Mouse (Mus musculus) neural tube, embryonic 11.5 days (tissue): Measurements from ENCODE around the gene Dusp8. TPM values are rescaled to one million over a fixed set of nuclear protein-coding genes. Genes with fewer than 3 reads are reported as not detected.
"Not testable (repeated sequence)": the region's sequence is repeated elsewhere in the genome, so short reads cannot be mapped to it uniquely, and the experiment has no call there.

Source experiments
- ATAC-seq: fragments of 200-750 bp; cut with Nextera tagmentation; 2 replicates; pipeline ENCODE4 v1.8.0; 2017; ENCODE audit warnings: moderate number of reproducible peaks, mild to moderate bottlenecking, moderate TSS enrichment, moderate library complexity; ENCODE audit not compliant: insufficient read depth, low FRiP score, low TSS enrichment
- DNase-seq: peaks from one replicate; pipeline ENCODE4 v3.0.0-alpha.2; 2015; ENCODE audit warnings: low spot score
- H3K27ac ChIP-seq: fragments of 300-500 bp; sonication (generic); 2 replicates; pipeline ENCODE4 v1.5.1; 2014; ENCODE audit warnings: low read depth, mild to moderate bottlenecking, low read length
- H3K27me3 ChIP-seq: fragments of 300-500 bp; sonication (generic); 2 replicates; pipeline ENCODE4 v1.6.1; 2014; ENCODE audit warnings: mild to moderate bottlenecking, low read length, mixed read lengths; ENCODE audit not compliant: control insufficient read depth, insufficient read depth
- H3K36me3 ChIP-seq: fragments of 300-500 bp; sonication (generic); 2 replicates; pipeline ENCODE4 v1.6.1; 2014; ENCODE audit warnings: mild to moderate bottlenecking, low read length, moderate library complexity, mixed read lengths; ENCODE audit not compliant: control insufficient read depth, insufficient read depth
- H3K4me1 ChIP-seq: fragments of 300-500 bp; sonication (generic); 2 replicates; pipeline ENCODE4 v1.6.1; 2014; ENCODE audit warnings: low read length, mixed read lengths; ENCODE audit not compliant: control insufficient read depth, insufficient read depth
- H3K4me2 ChIP-seq: fragments of 300-500 bp; sonication (generic); 2 replicates; pipeline ENCODE4 v1.6.1; 2014; ENCODE audit warnings: low read depth, mild to moderate bottlenecking, moderate library complexity
- H3K4me3 ChIP-seq: fragments of 300-500 bp; sonication (generic); 2 replicates; pipeline ENCODE4 v1.5.1; 2014; ENCODE audit warnings: low read depth, low read length
- H3K9ac ChIP-seq: fragments of 300-500 bp; sonication (generic); 2 replicates; pipeline ENCODE4 v1.6.1; 2014; ENCODE audit warnings: mild to moderate bottlenecking, low read length
- H3K9me3 ChIP-seq: fragments of 300-500 bp; sonication (generic); 2 replicates; pipeline ENCODE4 v1.6.1; 2016; ENCODE audit warnings: low read length; ENCODE audit not compliant: control insufficient read depth
- WGBS: fragments of 180-500 bp; shearing (Covaris S2); extraction: QIAGEN DNeasy Blood & Tissue Kit; methylation state at CpG from one replicate; pipeline ENCODE4 v1.1.7; 2014; 5-methylcytosine and 5-hydroxymethylcytosine counted together
- polyA plus RNA-seq: library from polyadenylated mRNA; unstranded; fragments of >200 nt; fragmentation: Nextera tagmentation; extraction: Ambion mirVana; gene quantifications from 2 replicates; pipeline ENCODE4 v1.2.1, GENCODE M21; 2014

Gene Dusp8
- polyA plus RNA-seq, result 24.3 and 27.6 TPM in 2 replicates

GRCm38 (mm10) chr7:142095183-142095931, at the start of gene Dusp8:
Dusp8 (minus strand) TSS chr7:142095843.
- ATAC-seq, result peak; percentile 90
- peaks cover 28% of the 10 kb centered on the region for H3K27me3 ChIP-seq

GRCm38 (mm10) chr7:142144507-142144906, 48.9 kb upstream of the Dusp8 start, which contains the start of gene Gm45337:
Gm45337 (minus strand) TSS chr7:142144607.
- no peaks in the 10 kb centered on the region for H3K9me3 ChIP-seq
- H3K4me2 ChIP-seq, result no peak within 1 kb of the TSS
- DNase-seq (no peak), ATAC-seq (no peak)
- H3K9ac ChIP-seq, result no peak within 1 kb of the TSS
- H3K4me3 ChIP-seq, result no peak within 1 kb of the TSS
- H3K27ac ChIP-seq, result no peak within 1 kb of the TSS
- no peaks in the 10 kb centered on the region for H3K36me3 ChIP-seq
- 80% methylated on average over 1 of the region's 1 CpGs for WGBS
- no peaks in the 10 kb centered on the region for H3K27me3 ChIP-seq
- no peaks in the 10 kb centered on the region for H3K4me1 ChIP-seq

More at GRCm38 (mm10) chr7:142095183-142095931, at the start of gene Dusp8:
- Histone ChIP-seq H3K4me3 (peak within 1 kb of the TSS; percentile 87), H3K36me3 (no peaks in the 10 kb centered on the region), H3K4me1 (peaks cover 33% of the 10 kb centered on the region), H3K27ac (peak within 1 kb of the TSS; percentile 81), H3K9me3 (no peaks in the 10 kb centered on the region), H3K4me2 (peak within 1 kb of the TSS; percentile 97), H3K9ac (peak within 1 kb of the TSS; percentile 90)
- peak; percentile 94 for DNase-seq
- WGBS, result under 1% methylated on average over 60 of the region's 63 CpGs

DNA sequence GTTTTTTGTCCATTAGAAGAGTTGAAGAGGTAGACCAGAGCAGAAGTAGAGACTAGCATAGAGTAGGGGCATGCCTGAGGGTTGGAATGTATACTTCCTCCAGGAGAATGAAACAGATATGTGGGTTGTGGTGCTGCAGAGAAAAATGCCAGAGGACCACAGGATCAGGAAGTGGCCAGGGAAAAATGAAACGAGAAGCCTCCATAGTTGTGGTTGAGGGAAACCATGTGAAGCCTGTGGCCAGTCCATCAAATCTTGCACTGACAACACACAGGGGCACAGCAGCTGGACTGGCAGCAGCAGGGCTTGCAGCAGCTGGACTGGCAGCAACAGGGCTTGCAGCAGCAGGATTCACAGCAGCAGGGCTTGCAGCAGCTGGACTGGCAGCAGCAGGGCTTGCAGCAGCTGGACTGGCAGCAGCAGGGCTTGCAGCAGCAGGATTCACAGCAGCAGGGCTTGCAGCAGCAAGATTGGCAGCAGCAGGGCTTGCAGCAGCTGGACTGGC, 47.9 kb upstream of the Dusp8 start:
- WGBS, result 61% methylated on average over 1 of the region's 1 CpGs
- H3K27ac ChIP-seq, H3K4me2 ChIP-seq, H3K36me3 ChIP-seq, ATAC-seq, H3K9me3 ChIP-seq, H3K9ac ChIP-seq, H3K4me1 ChIP-seq, H3K27me3 ChIP-seq, H3K4me3 ChIP-seq, DNase-seq: not testable (repeated sequence)

GRCm38 (mm10) chr7:142140696-142141095, 45.1 kb upstream of the Dusp8 start:
- DNase-seq, result no peak
- H3K27me3 ChIP-seq, result no peaks in the 10 kb centered on the region

DNA sequence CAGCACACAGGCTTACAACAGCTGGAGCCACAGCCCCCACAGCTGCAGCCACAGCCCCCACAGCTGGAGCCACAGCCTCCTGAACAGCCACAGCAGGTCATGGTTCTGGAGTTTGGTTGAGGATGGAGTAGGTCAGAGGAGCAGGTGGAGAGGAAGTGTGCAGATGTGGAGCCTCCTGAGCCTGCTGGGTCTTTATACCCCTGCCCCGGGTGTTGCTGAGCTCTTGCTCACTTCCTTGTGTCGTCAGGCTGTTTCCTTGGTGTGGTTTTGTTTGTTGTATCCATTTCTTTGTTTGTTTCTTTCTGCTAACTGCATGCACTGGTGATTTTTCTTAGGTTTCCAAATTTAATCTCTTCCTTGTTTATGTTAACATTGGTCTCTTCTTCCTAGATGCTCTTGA, 40.3 kb upstream of the Dusp8 start, which contains the start of gene Gm39115:
Gene Gm39115 (minus strand): TSS at position 101 of the 400 bp plus-strand sequence.
- not testable (repeated sequence) for H3K9me3 ChIP-seq, H3K4me2 ChIP-seq, H3K27me3 ChIP-seq, H3K36me3 ChIP-seq, DNase-seq, ATAC-seq, H3K27ac ChIP-seq, H3K9ac ChIP-seq, H3K4me1 ChIP-seq, H3K4me3 ChIP-seq
- WGBS, result 48% methylated on average over 2 of the region's 2 CpGs

More at GRCm38 (mm10) chr7:142140696-142141095, 45.1 kb upstream of the Dusp8 start:
- no peak for ATAC-seq
- Histone ChIP-seq H3K36me3 (no peaks in the 10 kb centered on the region), H3K27ac (no peak overlapping the region), H3K9ac (no peak overlapping the region), H3K4me1 (no peaks in the 10 kb centered on the region), H3K4me2 (no peak overlapping the region), H3K9me3 (no peaks in the 10 kb centered on the region), H3K4me3 (no peak overlapping the region)
- 28% methylated on average over 1 of the region's 1 CpGs for WGBS

- no peak overlapping the region for H3K4me2 ChIP-seq
- ATAC-seq (no peak), DNase-seq (peak; percentile 24)
- H3K9me3 ChIP-seq, result no peaks in the 10 kb centered on the region
- no peaks in the 10 kb centered on the region for H3K27me3 ChIP-seq
- H3K36me3 ChIP-seq, result no peaks in the 10 kb centered on the region
- H3K4me1 ChIP-seq, result no peaks in the 10 kb centered on the region
- no peak overlapping the region for H3K4me3 ChIP-seq
- no peak overlapping the region for H3K27ac ChIP-seq
- H3K9ac ChIP-seq, result no peak overlapping the region
- WGBS, result 70% methylated on average over 4 of the region's 4 CpGs
Observed at GRCm38 (mm10) chr7:142134206-142134995, 38.8 kb upstream of the Dusp8 start.

GRCm38 (mm10) chr7:142128843-142129242, 33.2 kb upstream of the Dusp8 start:
- ATAC-seq, result no peak
- Histone ChIP-seq H3K4me2 (no peak overlapping the region), H3K27ac (no peak overlapping the region), H3K4me1 (no peaks in the 10 kb centered on the region), H3K9ac (no peak overlapping the region), H3K4me3 (no peak overlapping the region), H3K27me3 (no peaks in the 10 kb centered on the region), H3K36me3 (no peaks in the 10 kb centered on the region), H3K9me3 (no peaks in the 10 kb centered on the region)
- DNase-seq, result no peak
- WGBS, result 65% methylated on average over 4 of the region's 4 CpGs

GRCm38 (mm10) chr7:142120629-142121028, 25.0 kb upstream of the Dusp8 start, which contains the start of gene Gm45618:
Gm45618 (minus strand) TSS chr7:142120729.
- DNase-seq, H3K36me3 ChIP-seq, H3K4me1 ChIP-seq, H3K4me3 ChIP-seq, H3K9me3 ChIP-seq, H3K9ac ChIP-seq, H3K27ac ChIP-seq, ATAC-seq, H3K4me2 ChIP-seq, H3K27me3 ChIP-seq: not testable (repeated sequence)
- WGBS, result 89% methylated on average over 1 of the region's 1 CpGs
